In genomic region chr11:120916477-120916876, GRCm38 (mm10) we compare ENCODE assay signal across 14 mouse cellular contexts. TPM values are rescaled to one million over a fixed set of nuclear protein-coding genes. Genes with fewer than 3 reads are reported as not detected.
DNase-seq lines count a peak whose midpoint lies in the region; ATAC-seq and TF ChIP-seq lines count a peak whose summit lies in the region.
"Had no signal": no experiment of that assay in that cellular context is flagged by ENCODE, and none has a peak within 500 bp of the region (broad histone marks: within the 10 kb centered on the region; RNA-seq: fewer than 3 reads in every experiment).

No protein-coding gene starts in this region.

- peak; percentile 30; the same call in 1 of the 2 replicates for TF ChIP-seq EP300 in CH12.LX (IDR thresholded peaks at IDR 0.05; ENCODE audit: low read length)

- no peak overlapping the region for H3K4me2 ChIP-seq in CH12.LX (ENCODE audit: insufficient read depth, low read depth, poor library complexity, severe bottlenecking)
- no peak overlapping the region for H3K4me2 ChIP-seq in embryonic facial prominence, embryonic 11.5 days (ENCODE audit: low read depth, low read length)
- H3K4me2 ChIP-seq in kidney, embryonic 15.5 days = no peak overlapping the region

- H3K27ac ChIP-seq in CH12.LX (ENCODE audit: insufficient read depth, low read depth) = no peak overlapping the region; the same call in none of the 2 replicates
- no peak overlapping the region for H3K27ac ChIP-seq in embryonic facial prominence, embryonic 11.5 days (replicated peaks; ENCODE audit: low read depth, low read length)
- no peak overlapping the region for H3K27ac ChIP-seq in kidney, embryonic 15.5 days

- H3K4me3 ChIP-seq in CH12.LX (replicated peaks in 1 of 3; ENCODE audit: low read depth in 2 of 3, low read length in 2 of 3, poor library complexity in 1 of 3) = no peak overlapping the region
- H3K4me3 ChIP-seq in embryonic facial prominence, embryonic 11.5 days (ENCODE audit: low read depth, low read length) = no peak overlapping the region
- H3K4me3 ChIP-seq in kidney, embryonic 15.5 days (replicated peaks) = no peak overlapping the region

- in situ Hi-C loops in CH12.LX (cut with MboI; ENCODE audit: low pct_ligation_motif_present, low pct_unique_long_range_greater_than_20kb, low sequenced_read_pairs) = loop anchor here (5.0 kb wide), 2 partner anchors 36 to 121 kb away; partner anchors contain the start of gene Cd7

- ATAC-seq in embryonic facial prominence, embryonic 11.5 days (replicated peaks; ENCODE audit: insufficient number of reproducible peaks, low FRiP score, low TSS enrichment, low read depth) = no peak
- no peak for ATAC-seq in kidney, embryonic 15.5 days (replicated peaks; ENCODE audit: low FRiP score)

- intact Hi-C loops in left cerebral cortex, postnatal 25 days (cut with DNase I) = no loop called here
- intact Hi-C loops in gastrocnemius, postnatal 36 days (cut with DNase I) = no loop called here

- no peak overlapping the region for H3K9ac ChIP-seq in CH12.LX (ENCODE audit: insufficient read depth, low read depth)
- no peak overlapping the region for H3K9ac ChIP-seq in embryonic facial prominence, embryonic 11.5 days (replicated peaks; ENCODE audit: low read length)
- no peak overlapping the region for H3K9ac ChIP-seq in kidney, embryonic 15.5 days

- 70% methylated on average over 3 of the region's 3 CpGs for WGBS in embryonic facial prominence, embryonic 11.5 days
- WGBS in kidney, embryonic 15.5 days = 74% methylated on average over 3 of the region's 3 CpGs

- H3K27me3 ChIP-seq in CH12.LX (replicated peaks) = no peaks in the 10 kb centered on the region
- H3K27me3 ChIP-seq in embryonic facial prominence, embryonic 11.5 days (ENCODE audit: control insufficient read depth, insufficient read depth, low read length) = no peaks in the 10 kb centered on the region
- H3K27me3 ChIP-seq in splenic B cell, adult 2 months (ENCODE audit: control insufficient read depth, insufficient read depth, low read length, poor library complexity, severe bottlenecking) = no peaks in the 10 kb centered on the region
- no peaks in the 10 kb centered on the region for H3K27me3 ChIP-seq in kidney, embryonic 15.5 days

- H3K36me3 ChIP-seq in CH12.LX (replicated peaks in 1 of 2; ENCODE audit: control insufficient read depth in 1 of 2, insufficient read depth in 1 of 2, low read length in 1 of 2) = peaks cover 23 to 57% of the 10 kb centered on the region in 2 experiments
- peaks cover 3% of the 10 kb centered on the region; the same call in 1 of the 2 replicates for H3K36me3 ChIP-seq in embryonic facial prominence, embryonic 11.5 days (replicated peaks; ENCODE audit: control insufficient read depth, insufficient read depth, low read depth, low read length)
- no peaks in the 10 kb centered on the region for H3K36me3 ChIP-seq in splenic B cell, adult 2 months (ENCODE audit: control insufficient read depth, insufficient read depth, low read length, poor library complexity, severe bottlenecking)
- peaks cover 65% of the 10 kb centered on the region for H3K36me3 ChIP-seq in kidney, embryonic 15.5 days

- dilution Hi-C loops in CH12.LX (cut with MboI; ENCODE audit: extremely low pct_ligation_motif_present, extremely low pct_unique_long_range_greater_than_20kb, low sequenced_read_pairs) = no loop called here

- 0 out of 2 replicates have a peak, but pooled peaks have one; percentile 22 for TF ChIP-seq POLR2A in CH12.LX (IDR thresholded peaks at IDR 0.05; ENCODE audit: low read depth, low read length)

- no peaks in the 10 kb centered on the region for H3K79me2 ChIP-seq in CH12.LX (replicated peaks; ENCODE audit: control insufficient read depth, extremely low read depth, insufficient read depth, poor library complexity, severe bottlenecking)

- H3K4me1 ChIP-seq in CH12.LX (ENCODE audit: control insufficient read depth in 1 of 2, insufficient read depth in 2 of 2) = peaks cover 2 to 7% of the 10 kb centered on the region in 2 experiments; a peak in 3 of 4 replicates
- H3K4me1 ChIP-seq in embryonic facial prominence, embryonic 11.5 days (ENCODE audit: control insufficient read depth, insufficient read depth, low read length) = no peaks in the 10 kb centered on the region
- no peaks in the 10 kb centered on the region for H3K4me1 ChIP-seq in kidney, embryonic 15.5 days

- H3K9me3 ChIP-seq in CH12.LX (replicated peaks; ENCODE audit: low read length) = no peaks in the 10 kb centered on the region
- H3K9me3 ChIP-seq in embryonic facial prominence, embryonic 11.5 days (replicated peaks; ENCODE audit: control insufficient read depth, low read length) = no peaks in the 10 kb centered on the region
- no peaks in the 10 kb centered on the region for H3K9me3 ChIP-seq in kidney, embryonic 15.5 days (replicated peaks)

- TF ChIP-seq RAD21 in CH12.LX (IDR thresholded peaks at IDR 0.05; ENCODE audit: low read depth, low read length) = no peak

- peak; percentile 24 for DNase-seq in layer of hippocampus, adult 9-11 months
- no peak for DNase-seq in layer of hippocampus, postnatal 10 days (ENCODE audit: low spot score in 2 of 2)
- DNase-seq in CH12.LX (ENCODE audit: extremely low read depth) = peak; percentile 92
- DNase-seq in embryonic facial prominence, embryonic 11.5 days (ENCODE audit: low spot score) = peak; percentile 24
- DNase-seq in splenic B cell, adult 2 months (ENCODE audit: low read depth, low spot score) = peak; percentile 74
- DNase-seq in left cerebral cortex, postnatal 25 days (ENCODE audit: low spot score in 2 of 2) = no peak
- no peak for DNase-seq in gastrocnemius, postnatal 36 days
- DNase-seq: adrenal gland, adult 8-10 months; cerebellum, postnatal 10 days; gastrocnemius, postnatal 10 days; heart, postnatal 14 days; kidney, adult 18-20 months; right cerebral cortex, adult 18-20 months had no signal

- no peak for TF ChIP-seq CTCF in CH12.LX (conservative IDR thresholded peaks at IDR 0.05 in 1 of 2, IDR thresholded peaks at IDR 0.05 in 1 of 2; ENCODE audit: low read depth in 2 of 2, low read length in 2 of 2)

TF ChIP-seq in CH12.LX, 34 proteins besides CTCF, POLR2A, EP300 and RAD21:
- TF ChIP-seq USF2 (conservative IDR thresholded peaks at IDR 0.05; ENCODE audit: low read depth, low read length) (no peak), SIN3A (IDR thresholded peaks at IDR 0.05; ENCODE audit: low read length) (peak; percentile 48; the same call in 1 of the 2 replicates), ETS1 (conservative IDR thresholded peaks at IDR 0.05; ENCODE audit: low read depth, low read length) (peak; percentile 79), CHD2 (IDR thresholded peaks at IDR 0.05; ENCODE audit: low read length) (peak; percentile 89), ELF1 (IDR thresholded peaks at IDR 0.05; ENCODE audit: low read depth, low read length) (peak; percentile 93), JUN (IDR thresholded peaks at IDR 0.05; ENCODE audit: insufficient read depth, low read depth, low read length) (peak; percentile 84), GABPA (IDR thresholded peaks at IDR 0.05; ENCODE audit: insufficient replicate concordance, low read depth, low read length) (peak; percentile 44; the same call in 1 of the 2 replicates), JUND (conservative IDR thresholded peaks at IDR 0.05; ENCODE audit: low read depth, low read length) (peak; percentile 80), TBP (conservative IDR thresholded peaks at IDR 0.05; ENCODE audit: low read depth, low read length) (0 out of 2 replicates have a peak, but pooled peaks have one; percentile 33), MAZ (IDR thresholded peaks at IDR 0.05; ENCODE audit: low read depth, low read length) (no peak), SMC3 (IDR thresholded peaks at IDR 0.05; ENCODE audit: low read depth, low read length) (no peak), NRF1 (IDR thresholded peaks at IDR 0.05; ENCODE audit: low read depth, low read length) (no peak), PAX5 (IDR thresholded peaks at IDR 0.05; ENCODE audit: low read length) (no peak), ZNF384 (IDR thresholded peaks at IDR 0.05; ENCODE audit: low read depth, low read length) (no peak), MYC (IDR thresholded peaks at IDR 0.05; ENCODE audit: low read depth, low read length) (0 out of 2 replicates have a peak, but pooled peaks have one; percentile 8), HCFC1 (IDR thresholded peaks at IDR 0.05; ENCODE audit: low read depth, low read length) (peak; percentile 75)

RNA-seq across cellular contexts. Expression of gene Ccdc57, which starts 16.2 kb away (rescaled TPM):
- total RNA-seq in layer of hippocampus, postnatal 10 days (2021) = 1 to 10 TPM; 7.3 to 7.4 TPM
- total RNA-seq in CH12.LX (2012; rRNA removed) (4.6 and 5.4 TPM in 2 replicates), CH12.LX (2014; rRNA removed) (2.3 and 2.7 TPM in 2 replicates)
- 6.0 and 6.2 TPM in 2 replicates for polyA plus RNA-seq in CH12.LX (2012; ENCODE audit: insufficient read length, low read depth)
- polyA plus RNA-seq in embryonic facial prominence, embryonic 11.5 days (2014; fragmentation: Nextera tagmentation; extraction: Ambion mirVana) = 4.5 and 5.3 TPM in 2 replicates
- total RNA-seq in left cerebral cortex, postnatal 25 days (2021) = 1 to 10 TPM; 6.7 to 8.0 TPM
- polyA plus RNA-seq in kidney, embryonic 15.5 days (2015; fragmentation: Nextera tagmentation; extraction: Ambion mirVana) = 8.0 and 8.4 TPM in 2 replicates
- 1 to 10 TPM; 4.1 to 4.9 TPM for total RNA-seq in gastrocnemius, postnatal 36 days (2021)

RNA-seq across cellular contexts. Expression of gene Slc16a3, which starts 31.8 kb away (rescaled TPM):
- 1 to 10 TPM; 2.9 to 4.1 TPM for total RNA-seq in layer of hippocampus, postnatal 10 days (2021)
- 214 and 388 TPM in 2 replicates for total RNA-seq in CH12.LX (2012; rRNA removed)
- 90.8 and 130 TPM in 2 replicates for total RNA-seq in CH12.LX (2014; rRNA removed)
- 9.7 and 11.1 TPM in 2 replicates for polyA plus RNA-seq in CH12.LX (2012; ENCODE audit: insufficient read length, low read depth)
- polyA plus RNA-seq in embryonic facial prominence, embryonic 11.5 days (2014; fragmentation: Nextera tagmentation; extraction: Ambion mirVana) = 30.7 and 40.8 TPM in 2 replicates
- total RNA-seq in left cerebral cortex, postnatal 25 days (2021) = 1 to 10 TPM; 4.4 to 4.6 TPM
- polyA plus RNA-seq in kidney, embryonic 15.5 days (2015; fragmentation: Nextera tagmentation; extraction: Ambion mirVana) = 54.0 and 66.0 TPM in 2 replicates
- total RNA-seq in gastrocnemius, postnatal 36 days (2021) = 100 to 1,000 TPM; 365 to 521 TPM

Comparison
In these comparisons a context has a peak if more than half of its experiments do, and no peak if none do; other contexts are left out.
1. DNase-seq: peak in layer of hippocampus, adult 9-11 months (single experiment), CH12.LX (single experiment), embryonic facial prominence, embryonic 11.5 days (single experiment) and splenic B cell, adult 2 months (single experiment); none in layer of hippocampus, postnatal 10 days (0 of 2), left cerebral cortex, postnatal 25 days (0 of 2) and gastrocnemius, postnatal 36 days (0 of 2).
2. RNA of gene Slc16a3, which starts 31.8 kb away (total RNA-seq): 365 to 521 TPM in gastrocnemius, postnatal 36 days and 90.8 to 388 TPM in CH12.LX; 4.4 to 4.6 TPM in left cerebral cortex, postnatal 25 days and 2.9 to 4.1 TPM in layer of hippocampus, postnatal 10 days; every median in the first group is over 10 times any median in the second.